Mouse (Mus musculus) E14TG2a.4 (cell line): ENCODE measurements around the gene Ssbp2.

Experiments
- CTCF ChIP-seq: conservative IDR thresholded peaks from 2 replicates; pipeline ENCODE4 v1.5.1; 2014; ENCODE audit warnings: low read length
- POU5F1 ChIP-seq: IDR thresholded peaks from 2 replicates; pipeline ENCODE4 v1.6.1; 2014; ENCODE audit warnings: low read length, borderline replicate concordance

DNA sequence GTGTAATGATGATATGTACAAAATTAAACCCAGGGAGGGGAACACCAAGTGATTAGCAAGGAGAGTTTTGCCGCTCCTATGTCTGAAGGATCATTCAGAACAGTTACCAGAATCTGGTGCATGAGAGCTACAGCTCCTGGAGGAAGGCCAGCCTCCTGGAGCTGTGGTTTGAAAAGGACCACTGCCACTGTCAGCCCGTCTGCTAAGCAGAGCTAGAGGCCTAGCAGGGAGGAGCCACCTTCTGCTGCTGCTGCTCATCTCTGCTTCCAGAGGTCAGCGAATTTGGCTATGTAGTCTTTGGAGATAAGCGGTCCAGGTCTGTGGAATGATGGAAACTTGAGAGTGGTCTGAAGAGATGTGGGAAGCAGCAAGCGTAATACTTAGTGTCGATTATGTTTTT, 13.4 kb downstream of the Ssbp2 start:
- TF ChIP-seq CTCF (no peak), POU5F1 (no peak)
